Mouse (Mus musculus): ENCODE measurements around the gene Galm. TPM values are rescaled to one million over a fixed set of nuclear protein-coding genes. Genes with fewer than 3 reads are reported as not detected.

The Galm gene
- polyA plus RNA-seq (2012; fragmentation: generic; extraction: Trizol) = 1 to 10 TPM in 1 of 2 experiments, under 1 TPM in 1; 0.43 to 3.8 TPM

DNA sequence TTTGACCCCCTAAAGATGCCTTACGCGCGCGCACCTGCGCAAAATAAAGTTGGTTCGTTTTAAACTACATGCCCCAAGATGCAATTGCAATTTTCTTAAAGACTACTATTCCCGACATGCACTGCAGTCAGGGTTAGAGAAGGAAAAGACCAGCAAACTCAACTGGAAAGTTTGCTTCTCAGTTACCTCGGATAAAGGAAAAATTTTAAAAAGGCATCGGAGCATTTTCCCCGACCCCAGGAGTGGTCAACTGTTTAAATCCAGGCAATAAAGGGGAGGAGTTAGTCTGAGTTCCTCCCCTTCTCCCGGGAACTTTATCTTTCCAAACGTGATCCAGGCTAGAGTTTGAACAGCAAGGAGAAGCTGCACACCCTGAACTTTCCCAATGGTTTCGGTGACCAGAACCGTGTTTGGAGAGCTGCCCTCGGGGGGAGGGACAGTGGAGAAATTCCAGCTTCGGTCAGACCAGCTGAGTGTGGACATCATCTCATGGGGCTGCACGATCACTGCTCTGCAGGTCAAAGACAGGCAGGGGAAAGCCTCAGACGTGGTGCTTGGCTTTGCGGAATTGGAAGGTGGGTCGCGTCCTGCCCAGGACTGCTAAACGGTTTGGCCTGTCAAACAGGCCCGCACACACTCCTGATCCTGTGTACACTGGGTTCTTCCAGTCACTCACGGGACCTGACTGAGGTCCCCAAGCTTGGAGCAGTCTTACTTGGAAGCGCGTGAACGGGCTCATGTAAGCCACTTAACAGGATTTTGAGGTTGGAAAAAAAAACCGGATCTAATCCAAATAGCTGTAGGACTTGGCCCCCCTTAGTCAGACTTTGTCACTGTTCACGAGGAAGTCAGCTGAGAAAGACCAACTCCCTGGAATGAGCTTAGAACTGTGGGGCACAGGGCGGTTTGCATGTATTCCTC is at the start of gene Galm:
TSS of gene Galm (plus strand) at position 141 of the 921 bp plus-strand sequence.

DNA sequence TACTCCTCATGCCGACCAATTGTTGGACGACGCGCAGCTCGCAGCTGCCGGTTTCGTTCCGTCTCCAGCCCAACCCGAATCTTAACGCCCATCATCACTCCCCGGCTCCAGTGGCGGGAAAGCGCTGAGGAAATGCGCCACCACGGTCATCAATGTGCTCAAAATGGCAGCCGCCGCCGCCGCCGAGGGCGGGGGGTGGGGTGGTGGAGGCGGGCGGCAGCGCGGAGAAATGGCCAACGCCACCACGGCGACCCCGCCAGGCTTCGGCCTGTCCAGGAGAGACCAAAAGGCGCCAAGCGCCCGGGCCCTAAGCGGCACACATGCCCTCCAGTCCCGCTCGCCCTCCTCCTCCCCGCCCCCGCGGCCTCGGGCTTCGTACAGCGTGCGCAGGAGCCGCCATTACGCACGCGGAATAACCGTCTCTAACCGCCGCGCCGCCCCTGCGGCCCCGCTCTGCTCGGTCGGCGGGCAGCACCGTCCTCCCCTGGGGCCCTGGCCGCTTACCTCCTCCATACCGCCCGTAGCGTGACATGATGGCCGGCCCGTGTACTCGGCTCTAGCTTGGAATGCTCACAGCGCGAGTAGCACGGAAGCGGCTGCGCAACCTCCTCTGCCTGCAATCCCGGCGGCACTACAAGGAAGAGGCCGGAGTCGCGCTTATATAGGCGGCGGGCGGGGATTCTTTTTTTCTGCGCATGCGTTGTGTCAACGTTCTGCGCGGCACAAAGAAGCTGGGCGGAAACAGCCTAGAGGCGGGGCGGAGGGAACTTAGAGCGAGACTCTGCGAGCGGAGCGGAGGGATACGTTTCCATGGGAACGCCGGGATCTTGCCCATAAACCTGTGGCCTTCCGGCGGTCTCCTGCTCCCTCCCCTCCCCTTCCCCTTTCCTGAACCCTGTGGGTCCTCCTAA is 79.7 kb downstream of the Galm start, which contains the start of the genes Srsf7 and Ttc39d:
TSS of gene Srsf7 (minus strand) at position 637 of the 911 bp plus-strand sequence.
TSS of gene Ttc39d (plus strand) at position 790 of the 911 bp plus-strand sequence.

DNA sequence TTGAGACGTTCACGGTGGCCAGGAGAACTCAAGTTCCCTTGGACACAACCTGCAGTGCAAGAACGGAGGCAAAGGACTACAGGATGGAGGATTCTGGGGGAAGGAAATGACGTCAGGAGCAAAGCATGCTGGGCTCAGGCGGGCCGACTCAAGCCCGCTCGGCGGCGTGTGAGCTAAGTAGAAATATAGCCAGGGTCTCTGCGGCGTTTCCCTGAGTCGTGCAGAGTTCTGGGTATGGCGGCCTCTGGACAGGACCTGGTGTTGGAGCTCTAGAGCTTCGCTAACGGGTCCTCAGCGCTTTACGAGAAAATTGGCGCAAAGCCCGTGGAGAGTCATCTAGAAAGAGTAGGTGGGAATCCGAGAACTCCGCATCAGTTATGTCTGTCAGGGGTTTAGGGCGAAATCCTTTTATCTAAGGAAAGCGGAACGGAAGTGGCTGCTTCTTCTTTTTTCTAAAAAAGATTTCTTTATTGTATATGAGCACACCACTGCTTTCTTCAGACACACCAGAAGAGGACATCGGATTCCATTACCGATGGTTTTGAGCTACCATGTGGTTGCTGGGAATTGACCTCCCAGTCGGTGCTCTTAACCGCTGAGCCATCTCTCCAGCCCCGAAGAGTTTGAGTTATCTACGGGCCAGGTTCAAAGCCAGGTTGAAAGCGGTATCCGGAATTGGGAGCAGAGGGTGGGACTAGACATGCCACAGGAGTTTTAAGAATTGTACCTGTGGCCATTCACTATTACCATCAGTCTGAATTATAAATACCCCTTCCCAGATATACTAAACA is 97.2 kb downstream of the Galm start, which contains the start of gene Gemin6:
TSS of gene Gemin6 (plus strand) at position 116 of the 791 bp plus-strand sequence.

Other genes starting within 250 kb of the Galm start
- 1 to 10 TPM in 1 of 2 experiments, under 1 TPM in 1; 0.71 to 5.2 TPM for gene Atl2, start 231.3 kb upstream of the Galm start, polyA plus RNA-seq (2012; fragmentation: generic; extraction: Trizol)
- gene Hnrnpll, start 65.1 kb upstream of the Galm start, polyA plus RNA-seq (2012; fragmentation: generic; extraction: Trizol) = 10 to 100 TPM in 1 of 2 experiments, 1 to 10 TPM in 1; 2.8 to 16.9 TPM
- 10 to 100 TPM; 73.9 to 83.3 TPM for gene Srsf7, start 79.8 kb downstream of the Galm start, polyA plus RNA-seq (2012; fragmentation: generic; extraction: Trizol)
- gene Ttc39d, start 80.0 kb downstream of the Galm start, polyA plus RNA-seq (2012; fragmentation: generic; extraction: Trizol) = under 1 TPM in 1 of 2 experiments, not detected in 1; 0.02 TPM
- 1 to 10 TPM; 2.0 to 9.7 TPM for gene Gemin6, start 97.0 kb downstream of the Galm start, polyA plus RNA-seq (2012; fragmentation: generic; extraction: Trizol)
- 10 to 100 TPM; 31.5 to 63.8 TPM for gene Morn2, start 162.7 kb downstream of the Galm start, polyA plus RNA-seq (2012; fragmentation: generic; extraction: Trizol)
- gene Dhx57, start 163.0 kb downstream of the Galm start, polyA plus RNA-seq (2012; fragmentation: generic; extraction: Trizol) = 10 to 100 TPM in 1 of 2 experiments, under 1 TPM in 1; 0.64 to 12.1 TPM
- under 1 TPM in 1 of 2 experiments, not detected in 1; 0.32 TPM for gene Arhgef33, start 179.9 kb downstream of the Galm start, polyA plus RNA-seq (2012; fragmentation: generic; extraction: Trizol)
- not detected for gene Gm10190, start 246.1 kb downstream of the Galm start, polyA plus RNA-seq (2012; fragmentation: generic; extraction: Trizol)